14 mouse cellular contexts compared by ENCODE assay signal in genomic region chr13:98896434-98897126, GRCm38 (mm10). TPM values are rescaled to one million over a fixed set of nuclear protein-coding genes. Genes with fewer than 3 reads are reported as not detected.
A peak's percentile ranks its signal among the peaks of the same experiment; 100 is the strongest.
DNase-seq lines count a peak whose midpoint lies in the region; ATAC-seq and TF ChIP-seq lines count a peak whose summit lies in the region.
"Had no signal": no experiment of that assay in that cellular context is flagged by ENCODE, and none has a peak within 500 bp of the region (broad histone marks: within the 10 kb centered on the region; RNA-seq: fewer than 3 reads in every experiment).

No protein-coding gene starts in this region.

- H3K27me3 ChIP-seq in G1E (ENCODE audit: insufficient read depth, low read length) (no peaks in the 10 kb centered on the region), myocyte (ENCODE audit: control insufficient read depth, insufficient read depth, insufficient read length) (no peaks in the 10 kb centered on the region)

- TF ChIP-seq CTCF in G1E (IDR thresholded peaks at IDR 0.05; ENCODE audit: low read depth, low read length) = no peak

- no peak overlapping the region; the same call in 1 of the 2 replicates for H3K4me3 ChIP-seq in G1E (ENCODE audit: low read depth, low read length)
- H3K4me3 ChIP-seq in myocyte = no peak overlapping the region

- H3K36me3 ChIP-seq in G1E (replicated peaks) (peaks cover 28% of the 10 kb centered on the region), myocyte (ENCODE audit: control insufficient read depth, insufficient read depth) (no peaks in the 10 kb centered on the region)

- H3ac ChIP-seq in myocyte (ENCODE audit: control insufficient read depth, insufficient read length) = no peak overlapping the region

- peak; percentile 68 for DNase-seq in CD4-positive, CD25-positive, alpha-beta regulatory T cell, adult 2 months (ENCODE audit: low read depth, low spot score)
- DNase-seq in G1E (ENCODE audit: low spot score) (no peak), liver (peak; percentile 33)
- DNase-seq in spleen, adult 12 weeks (ENCODE audit: low spot score) = no peak
- no peak for DNase-seq in cerebellum, postnatal 14 days
- DNase-seq in right cerebral cortex, adult 18-20 months = no peak
- no peak for DNase-seq in urinary bladder, adult 2 months (ENCODE audit: low spot score)
- DNase-seq: adrenal gland, postnatal 14 days; cerebellum, adult 18-20 months; gastrocnemius, postnatal 10 days; heart, postnatal 14 days; kidney, adult 9 months; lung, postnatal 14 days had no signal

- TF ChIP-seq POLR2A in myocyte (IDR thresholded peaks at IDR 0.05; ENCODE audit: insufficient read length, low read depth) = no peak

- H3K4me1 ChIP-seq in G1E (ENCODE audit: insufficient read depth, low read depth, low read length) = peaks cover 51% of the 10 kb centered on the region

- H3K9me3 ChIP-seq in G1E (replicated peaks) = no peaks in the 10 kb centered on the region

- peaks cover 97% of the 10 kb centered on the region for H3K79me2 ChIP-seq in myocyte (ENCODE audit: control insufficient read depth, insufficient read depth)

- peak; percentile 70 for ATAC-seq in G1E (ENCODE audit: extremely low read depth, insufficient number of reproducible peaks, low FRiP score, poor library complexity, severe bottlenecking)

- H3K4me2 ChIP-seq in myocyte (ENCODE audit: low read depth) = peak overlapping the region; percentile 16

TF ChIP-seq in myocyte, 11 proteins besides CTCF, POLR2A, EP300 and RAD21:
- no peak for TF ChIP-seq CEBPB (IDR thresholded peaks at IDR 0.05; ENCODE audit: insufficient read depth, poor library complexity, severe bottlenecking)
- TF ChIP-seq MYOD1 (IDR thresholded peaks at IDR 0.05; ENCODE audit: control insufficient read depth in 1 of 3, insufficient read length in 2 of 3, low read depth in 2 of 3) = no peak
- no peak for TF ChIP-seq TCF3 (IDR thresholded peaks at IDR 0.05; ENCODE audit: insufficient read length, low read depth)
- TF ChIP-seq SRF (IDR thresholded peaks at IDR 0.05; ENCODE audit: control insufficient read depth, insufficient read length, low read depth) = no peak
- TF ChIP-seq USF1 (IDR thresholded peaks at IDR 0.05; ENCODE audit: low read depth) = no peak
- no peak for TF ChIP-seq POLR2AphosphoS2 (IDR thresholded peaks at IDR 0.05; ENCODE audit: insufficient read length, low read depth)
- no peak for TF ChIP-seq TCF12 (IDR thresholded peaks at IDR 0.05; ENCODE audit: insufficient read depth, poor library complexity, severe bottlenecking)
- no peak for TF ChIP-seq REST (IDR thresholded peaks at IDR 0.05; ENCODE audit: insufficient read depth, insufficient read length)
- no peak for TF ChIP-seq E2F4 (IDR thresholded peaks at IDR 0.05; ENCODE audit: insufficient read depth)
- no peak for TF ChIP-seq MYOG (IDR thresholded peaks at IDR 0.05; ENCODE audit: control insufficient read depth in 1 of 3, insufficient read depth in 1 of 3, insufficient read length in 2 of 3, low read depth in 2 of 3)
- TF ChIP-seq MAX (IDR thresholded peaks at IDR 0.05; ENCODE audit: low read depth) = no peak

RNA-seq across cellular contexts. Expression of gene Tnpo1, which starts 29.6 kb away (rescaled TPM):
- total RNA-seq in G1E (2014; fragmentation: Nextera tagmentation) (147 and 158 TPM in 2 replicates), G1E (2017) (103 and 112 TPM in 2 replicates)
- polyA plus RNA-seq in G1E (2012) (10.4 and 13.1 TPM in 2 replicates), myocyte (2012; fragmentation: generic; extraction: Trizol) (36.0 TPM)
- 31.0 and 31.3 TPM in 2 replicates for polyA plus RNA-seq in urinary bladder, adult 2 months (2012; rRNA removed)

Comparison
In these comparisons a context has a peak if more than half of its experiments do, and no peak if none do; other contexts are left out.
1. DNase-seq: peak in CD4-positive, CD25-positive, alpha-beta regulatory T cell, adult 2 months (single experiment) and liver (single experiment); none in G1E (single experiment), spleen, adult 12 weeks (single experiment), cerebellum, postnatal 14 days (0 of 2), right cerebral cortex, adult 18-20 months (single experiment) and urinary bladder, adult 2 months (single experiment).